Mouse (Mus musculus) cortical plate, adult 2 months (tissue): ENCODE measurements around the gene Zfp296.
A peak's percentile ranks its signal among the peaks of the same experiment; 100 is the strongest.

Source experiments
- CTCF ChIP-seq: fragments of 200-500 bp; IDR thresholded peaks from 2 replicates; pipeline ENCODE4 v1.5.1; 2011; ENCODE audit warnings: mild to moderate bottlenecking, control low read depth, low read length; ENCODE audit not compliant: insufficient read depth; ENCODE audit errors: extremely low read depth
- POLR2A ChIP-seq: fragments of 200-500 bp; IDR thresholded peaks from 2 replicates; pipeline ENCODE4 v1.6.1; 2011; ENCODE audit warnings: mild to moderate bottlenecking, low read length, control low read depth; ENCODE audit not compliant: insufficient read depth; ENCODE audit errors: extremely low read depth

GRCm38 (mm10) chr7:19564455-19564854, 12.6 kb upstream of the Zfp296 start:
- TF ChIP-seq CTCF = peak; percentile 25
- no peak for TF ChIP-seq POLR2A
